Mouse (Mus musculus): ENCODE measurements at regions not wholly inside any gene's neighbourhood (a gene's known extent, or its start where the extent isn't known, plus 50 kb on each side); places are given as distances from the start of the nearest gene placed in this dataset.

- no peaks in the 10 kb centered on the region for H3K9me3 ChIP-seq (ENCODE audit: low read length)
- H3K4me1 ChIP-seq (ENCODE audit: insufficient read depth), result no peaks in the 10 kb centered on the region
- 52% methylated on average over 6 of the region's 6 CpGs for WGBS (ENCODE audit: insufficient replicate concordance)
- H3K4me3 ChIP-seq (ENCODE audit: low read depth, low read length), result no peak overlapping the region
- no peak overlapping the region for H3K4me2 ChIP-seq (ENCODE audit: low read depth, low read length)
- TF ChIP-seq CTCF (IDR thresholded peaks at IDR 0.05; ENCODE audit: low read depth) (no peak), EP300 (IDR thresholded peaks at IDR 0.05; ENCODE audit: low read depth) (no peak)
- no peaks in the 10 kb centered on the region for H3K36me3 ChIP-seq (replicated peaks; ENCODE audit: insufficient read depth, low read length)
- H3K9ac ChIP-seq (replicated peaks), result no peak overlapping the region
- H3K27ac ChIP-seq (ENCODE audit: low read depth), result no peak overlapping the region
- DNase-seq (no peak), ATAC-seq (no peak)
- no peaks in the 10 kb centered on the region for H3K27me3 ChIP-seq (ENCODE audit: insufficient read depth, low read length)
Measured at GRCm38 (mm10) chr10:12116662-12117303, 752.4 kb downstream of the Utrn start.

GRCm38 (mm10) chr10:12124272-12124671, 744.9 kb downstream of the Utrn start:
- Histone ChIP-seq H3K4me1 (ENCODE audit: insufficient read depth) (no peaks in the 10 kb centered on the region), H3K4me3 (ENCODE audit: low read depth, low read length) (no peak overlapping the region), H3K9me3 (ENCODE audit: low read length) (no peaks in the 10 kb centered on the region), H3K36me3 (replicated peaks; ENCODE audit: insufficient read depth, low read length) (no peaks in the 10 kb centered on the region), H3K9ac (replicated peaks) (no peak overlapping the region), H3K27me3 (ENCODE audit: insufficient read depth, low read length) (no peaks in the 10 kb centered on the region), H3K4me2 (ENCODE audit: low read depth, low read length) (no peak overlapping the region), H3K27ac (ENCODE audit: low read depth) (no peak overlapping the region)
- WGBS (ENCODE audit: insufficient replicate concordance), result 76% methylated on average over 2 of the region's 2 CpGs
- DNase-seq (no peak), ATAC-seq (no peak)
- TF ChIP-seq CTCF (IDR thresholded peaks at IDR 0.05; ENCODE audit: low read depth), result no peak
- TF ChIP-seq EP300 (IDR thresholded peaks at IDR 0.05; ENCODE audit: low read depth), result no peak

- ATAC-seq (no peak), DNase-seq (no peak)
- H3K9ac ChIP-seq (replicated peaks), result no peak overlapping the region
- H3K27ac ChIP-seq (ENCODE audit: low read depth), result no peak overlapping the region
- no peaks in the 10 kb centered on the region for H3K4me1 ChIP-seq (ENCODE audit: insufficient read depth)
- H3K9me3 ChIP-seq (ENCODE audit: low read length), result no peaks in the 10 kb centered on the region
- H3K4me2 ChIP-seq (ENCODE audit: low read depth, low read length), result no peak overlapping the region
- TF ChIP-seq CTCF (IDR thresholded peaks at IDR 0.05; ENCODE audit: low read depth) (no peak), EP300 (IDR thresholded peaks at IDR 0.05; ENCODE audit: low read depth) (no peak)
- 60% methylated on average over 3 of the region's 3 CpGs for WGBS (ENCODE audit: insufficient replicate concordance)
- H3K36me3 ChIP-seq (replicated peaks; ENCODE audit: insufficient read depth, low read length), result no peaks in the 10 kb centered on the region
- no peaks in the 10 kb centered on the region for H3K27me3 ChIP-seq (ENCODE audit: insufficient read depth, low read length)
- H3K4me3 ChIP-seq (ENCODE audit: low read depth, low read length), result no peak overlapping the region
Measured at GRCm38 (mm10) chr10:12129486-12129885, 739.7 kb downstream of the Utrn start.

- no peak overlapping the region for H3K4me3 ChIP-seq (ENCODE audit: low read depth, low read length)
- ATAC-seq (no peak), DNase-seq (no peak)
- H3K4me2 ChIP-seq (ENCODE audit: low read depth, low read length), result no peak overlapping the region
- 35% methylated on average over 1 of the region's 1 CpGs for WGBS (ENCODE audit: insufficient replicate concordance)
- no peak overlapping the region for H3K27ac ChIP-seq (ENCODE audit: low read depth)
- H3K36me3 ChIP-seq (replicated peaks; ENCODE audit: insufficient read depth, low read length), result no peaks in the 10 kb centered on the region
- H3K9ac ChIP-seq (replicated peaks), result no peak overlapping the region
- no peaks in the 10 kb centered on the region for H3K4me1 ChIP-seq (ENCODE audit: insufficient read depth)
- no peak for TF ChIP-seq EP300 (IDR thresholded peaks at IDR 0.05; ENCODE audit: low read depth)
- no peak for TF ChIP-seq CTCF (IDR thresholded peaks at IDR 0.05; ENCODE audit: low read depth)
- no peaks in the 10 kb centered on the region for H3K9me3 ChIP-seq (ENCODE audit: low read length)
- H3K27me3 ChIP-seq (ENCODE audit: insufficient read depth, low read length), result no peaks in the 10 kb centered on the region
Measured at GRCm38 (mm10) chr10:12144691-12145090, 724.5 kb downstream of the Utrn start.

DNA sequence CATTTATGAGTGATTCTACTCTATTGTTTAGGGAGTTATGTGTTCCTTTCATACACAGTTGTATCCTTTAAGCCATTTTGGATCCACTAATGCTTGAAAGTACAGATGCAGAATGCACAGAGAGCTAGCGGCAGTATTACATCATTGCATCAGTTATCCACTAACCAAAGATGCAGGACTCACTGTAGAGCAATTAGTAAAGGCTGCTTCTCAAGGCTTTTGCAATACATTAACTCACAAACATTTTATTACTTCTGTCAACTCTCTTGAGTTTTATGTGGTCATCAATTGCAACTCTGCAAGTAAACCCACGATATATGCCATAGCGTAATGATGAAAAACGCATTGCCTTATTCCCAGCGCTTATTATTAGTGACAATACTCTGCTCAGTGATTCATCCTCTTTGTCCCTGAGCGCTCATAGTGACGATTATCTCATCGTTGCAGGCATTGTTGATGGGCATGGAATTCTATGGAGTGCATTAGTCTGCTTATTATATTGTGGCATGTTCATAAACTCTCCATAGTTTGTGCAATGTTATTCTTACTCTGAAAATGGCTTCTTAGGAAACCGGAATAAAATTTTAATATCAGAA, 722.1 kb downstream of the Utrn start:
- WGBS (ENCODE audit: insufficient replicate concordance), result 77% methylated on average over 9 of the region's 9 CpGs
- ATAC-seq, result no peak
- no peaks in the 10 kb centered on the region for H3K36me3 ChIP-seq (replicated peaks; ENCODE audit: insufficient read depth, low read length)
- TF ChIP-seq CTCF (IDR thresholded peaks at IDR 0.05; ENCODE audit: low read depth) (no peak), EP300 (IDR thresholded peaks at IDR 0.05; ENCODE audit: low read depth) (no peak)
- H3K4me1 ChIP-seq (ENCODE audit: insufficient read depth), result no peaks in the 10 kb centered on the region
- no peak overlapping the region for H3K27ac ChIP-seq (ENCODE audit: low read depth)
- H3K4me2 ChIP-seq (ENCODE audit: low read depth, low read length), result no peak overlapping the region
- H3K4me3 ChIP-seq (ENCODE audit: low read depth, low read length), result no peak overlapping the region
- H3K9me3 ChIP-seq (ENCODE audit: low read length), result no peaks in the 10 kb centered on the region
- no peak overlapping the region for H3K9ac ChIP-seq (replicated peaks)
- H3K27me3 ChIP-seq (ENCODE audit: insufficient read depth, low read length), result no peaks in the 10 kb centered on the region
- no peak for DNase-seq

GRCm38 (mm10) chr10:12170243-12170642, 698.9 kb downstream of the Utrn start:
- no peak for ATAC-seq
- no peaks in the 10 kb centered on the region for H3K36me3 ChIP-seq (replicated peaks; ENCODE audit: insufficient read depth, low read length)
- no peaks in the 10 kb centered on the region for H3K4me1 ChIP-seq (ENCODE audit: insufficient read depth)
- TF ChIP-seq EP300 (IDR thresholded peaks at IDR 0.05; ENCODE audit: low read depth) (no peak), CTCF (IDR thresholded peaks at IDR 0.05; ENCODE audit: low read depth) (no peak)
- H3K9me3 ChIP-seq (ENCODE audit: low read length), result no peaks in the 10 kb centered on the region
- 75% methylated on average over 3 of the region's 3 CpGs for WGBS (ENCODE audit: insufficient replicate concordance)
- no peak overlapping the region for H3K4me2 ChIP-seq (ENCODE audit: low read depth, low read length)
- no peaks in the 10 kb centered on the region for H3K27me3 ChIP-seq (ENCODE audit: insufficient read depth, low read length)
- DNase-seq, result no peak
- no peak overlapping the region for H3K27ac ChIP-seq (ENCODE audit: low read depth)
- no peak overlapping the region for H3K9ac ChIP-seq (replicated peaks)
- no peak overlapping the region for H3K4me3 ChIP-seq (ENCODE audit: low read depth, low read length)
